Mouse (Mus musculus): ENCODE results near the gene Thbd.
A peak's percentile ranks its signal among the peaks of the same experiment; 100 is the strongest.

Gene Thbd

GRCm38 (mm10) chr2:148407870-148408760 is at the start of gene Thbd:
TSS of gene Thbd (minus strand) at chr2:148408188.
- DNase-seq (ENCODE audit: low read depth) = no peak

- DNase-seq (ENCODE audit: low read depth) = no peak
Measured at GRCm38 (mm10) chr2:148455341-148455740, 47.4 kb upstream of the Thbd start.

- DNase-seq (ENCODE audit: low read depth) = no peak
Measured at GRCm38 (mm10) chr2:148454014-148454542, 46.1 kb upstream of the Thbd start.

GRCm38 (mm10) chr2:148453061-148453460 is 45.1 kb upstream of the Thbd start:
- no peak for DNase-seq (ENCODE audit: low read depth)

- DNase-seq (ENCODE audit: low read depth) = no peak
Measured at GRCm38 (mm10) chr2:148451498-148451897, 43.5 kb upstream of the Thbd start.

GRCm38 (mm10) chr2:148450616-148451015 is 42.6 kb upstream of the Thbd start:
- DNase-seq (ENCODE audit: low read depth) = no peak

- no peak for DNase-seq (ENCODE audit: low read depth)
Measured at GRCm38 (mm10) chr2:148449659-148450058, 41.7 kb upstream of the Thbd start.

- DNase-seq (ENCODE audit: low read depth) = no peak
Measured at GRCm38 (mm10) chr2:148446446-148446845, 38.5 kb upstream of the Thbd start.

- DNase-seq (ENCODE audit: low read depth) = no peak
Measured at GRCm38 (mm10) chr2:148445616-148446015, 37.6 kb upstream of the Thbd start.

- DNase-seq (ENCODE audit: low read depth) = no peak
Measured at GRCm38 (mm10) chr2:148444472-148444871, 36.5 kb upstream of the Thbd start.

GRCm38 (mm10) chr2:148443249-148443958 is 35.4 kb upstream of the Thbd start, which contains the start of gene Cd93:
TSS of gene Cd93 (minus strand) at chr2:148443563.
- peak; percentile 6 for DNase-seq (ENCODE audit: low read depth)

GRCm38 (mm10) chr2:148442710-148443109 is 34.7 kb upstream of the Thbd start:
- DNase-seq (ENCODE audit: low read depth) = no peak

GRCm38 (mm10) chr2:148442172-148442571 is 34.2 kb upstream of the Thbd start:
- DNase-seq (ENCODE audit: low read depth) = no peak

GRCm38 (mm10) chr2:148441421-148441820 is 33.4 kb upstream of the Thbd start:
- no peak for DNase-seq (ENCODE audit: low read depth)

GRCm38 (mm10) chr2:148439691-148440276 is 31.8 kb upstream of the Thbd start:
- no peak for DNase-seq (ENCODE audit: low read depth)

- no peak for DNase-seq (ENCODE audit: low read depth)
Measured at GRCm38 (mm10) chr2:148436285-148436684, 28.3 kb upstream of the Thbd start.

GRCm38 (mm10) chr2:148432346-148432745 is 24.4 kb upstream of the Thbd start:
- DNase-seq (ENCODE audit: low read depth) = no peak

GRCm38 (mm10) chr2:148430941-148431340 is 23.0 kb upstream of the Thbd start:
- DNase-seq (ENCODE audit: low read depth) = no peak

- no peak for DNase-seq (ENCODE audit: low read depth)
Measured at GRCm38 (mm10) chr2:148429001-148429505, 21.1 kb upstream of the Thbd start.

- DNase-seq (ENCODE audit: low read depth) = no peak
Measured at GRCm38 (mm10) chr2:148428523-148428922, 20.5 kb upstream of the Thbd start.

GRCm38 (mm10) chr2:148427553-148427952 is 19.6 kb upstream of the Thbd start:
- no peak for DNase-seq (ENCODE audit: low read depth)

- DNase-seq (ENCODE audit: low read depth) = no peak
Measured at GRCm38 (mm10) chr2:148425709-148426382, 17.9 kb upstream of the Thbd start.
